Mouse (Mus musculus) urinary bladder, postnatal 4 days (tissue): ENCODE data around the gene Phlda3.

Source experiments
- DNase-seq, 2 experiments: peaks; one replicate each; pipeline ENCODE4 v3.0.0; 2021 to 2022; ENCODE audit warnings: low spot score in 2 of 2

Phlda3 gene

GRCm38 (mm10) chr1:135759685-135760084 lies 6.2 kb upstream of the Phlda3 start:
- no peak for DNase-seq

- DNase-seq: no peak
Measured at GRCm38 (mm10) chr1:135760216-135760615, 5.7 kb upstream of the Phlda3 start.

GRCm38 (mm10) chr1:135761728-135762127 lies 4.2 kb upstream of the Phlda3 start:
- no peak for DNase-seq

- no peak for DNase-seq
Measured at GRCm38 (mm10) chr1:135763503-135764205, 2.3 kb upstream of the Phlda3 start.

- DNase-seq: no peak
Measured at GRCm38 (mm10) chr1:135764206-135764528, 1.8 kb upstream of the Phlda3 start.

- DNase-seq: no peak
Measured at GRCm38 (mm10) chr1:135766592-135767306, 830 bp downstream of the Phlda3 start.

GRCm38 (mm10) chr1:135767324-135767890 lies 1.5 kb downstream of the Phlda3 start:
- no peak for DNase-seq

GRCm38 (mm10) chr1:135768400-135768799 lies 2.5 kb downstream of the Phlda3 start:
- DNase-seq: no peak

- no peak for DNase-seq
Measured at GRCm38 (mm10) chr1:135770237-135770636, 4.3 kb downstream of the Phlda3 start.

GRCm38 (mm10) chr1:135770896-135771572 lies 5.1 kb downstream of the Phlda3 start:
- peak; percentile 68 to 72 for DNase-seq

- no peak for DNase-seq
Measured at GRCm38 (mm10) chr1:135771573-135771970, 5.7 kb downstream of the Phlda3 start.

- DNase-seq: no peak
Measured at GRCm38 (mm10) chr1:135776596-135776995, 10.7 kb downstream of the Phlda3 start.

GRCm38 (mm10) chr1:135777046-135777445 lies 11.1 kb downstream of the Phlda3 start:
- no peak for DNase-seq

GRCm38 (mm10) chr1:135778780-135779535 lies 13.0 kb downstream of the Phlda3 start, which contains the start of gene Tnni1:
Tnni1 (plus strand) TSS chr1:135779434.
- peak; percentile 69 to 75 for DNase-seq

GRCm38 (mm10) chr1:135780649-135781048 lies 14.7 kb downstream of the Phlda3 start:
- DNase-seq: no peak

- peak; percentile 66 to 82 for DNase-seq
Measured at GRCm38 (mm10) chr1:135781220-135781619, 15.3 kb downstream of the Phlda3 start.

GRCm38 (mm10) chr1:135782816-135783215 lies 16.9 kb downstream of the Phlda3 start:
- no peak for DNase-seq

- DNase-seq: peak; percentile 74 to 82
Measured at GRCm38 (mm10) chr1:135787799-135788198, 21.9 kb downstream of the Phlda3 start.

GRCm38 (mm10) chr1:135788708-135789107 lies 22.8 kb downstream of the Phlda3 start:
- peak in 1 of 2 experiments; percentile 44 for DNase-seq

GRCm38 (mm10) chr1:135789815-135790214 lies 23.9 kb downstream of the Phlda3 start:
- DNase-seq: peak; percentile 62 to 86

- DNase-seq: no peak
Measured at GRCm38 (mm10) chr1:135792143-135792939, 26.4 kb downstream of the Phlda3 start.
